Mouse (Mus musculus) heart, embryonic 10.5 days (tissue): ENCODE data around the gene Actn2. TPM values are rescaled to one million over a fixed set of nuclear protein-coding genes. Genes with fewer than 3 reads are reported as not detected.

Experiments
- DNase-seq: peaks from one replicate; pipeline ENCODE4 v3.0.0-alpha.2; 2017; ENCODE audit warnings: low spot score
- H3K27ac ChIP-seq: fragments of 300-500 bp; sonication (generic); 2 replicates; pipeline ENCODE4 v1.5.1; 2016; ENCODE audit warnings: mild to moderate bottlenecking
- H3K27me3 ChIP-seq: fragments of 300-500 bp; sonication (generic); 2 replicates; pipeline ENCODE4 v1.6.1; 2016; ENCODE audit warnings: mild to moderate bottlenecking; ENCODE audit not compliant: poor library complexity, insufficient read depth, severe bottlenecking
- H3K36me3 ChIP-seq: fragments of 300-500 bp; sonication (generic); 2 replicates; pipeline ENCODE4 v1.6.1; 2016; ENCODE audit warnings: mild to moderate bottlenecking, moderate library complexity
- H3K4me1 ChIP-seq: fragments of 300-500 bp; sonication (generic); 2 replicates; pipeline ENCODE4 v1.6.1; 2016; ENCODE audit warnings: mild to moderate bottlenecking
- H3K4me3 ChIP-seq: fragments of 300-500 bp; sonication (generic); 2 replicates; pipeline ENCODE4 v1.5.1; 2016; ENCODE audit warnings: mild to moderate bottlenecking, moderate library complexity
- H3K9me3 ChIP-seq: fragments of 300-500 bp; sonication (generic); 2 replicates; pipeline ENCODE4 v1.6.1; 2016; ENCODE audit warnings: mild to moderate bottlenecking, moderate library complexity
- WGBS: fragments of 180-500 bp; shearing (Covaris S2); methylation state at CpG from one replicate; pipeline ENCODE4 v1.1.7; 2016; 5-methylcytosine and 5-hydroxymethylcytosine counted together
- polyA plus RNA-seq: library from polyadenylated mRNA; unstranded; fragments of >200 nt; fragmentation: Nextera tagmentation; extraction: Ambion mirVana; gene quantifications from 2 replicates; pipeline ENCODE4 v1.2.1, GENCODE M21; 2016

Actn2 gene
- polyA plus RNA-seq = 647 and 1,387 TPM in 2 replicates

- Histone ChIP-seq H3K4me1 (peaks cover 17% of the 10 kb centered on the region), H3K27ac (peak within 1 kb of the TSS; percentile 91), H3K4me3 (peak within 1 kb of the TSS; percentile 70), H3K27me3 (no peaks in the 10 kb centered on the region), H3K36me3 (no peaks in the 10 kb centered on the region), H3K9me3 (no peaks in the 10 kb centered on the region)
- under 1% methylated on average over 43 of the region's 43 CpGs for WGBS
- DNase-seq = peak; percentile 96
Observed at GRCm38 (mm10) chr13:12340183-12340975, at the start of gene Actn2. TSS of gene Actn2 (minus strand) at chr13:12340760.

GRCm38 (mm10) chr13:12386286-12386685, 45.7 kb upstream of the Actn2 start:
- no peak overlapping the region for H3K4me3 ChIP-seq
- H3K4me1 ChIP-seq = no peaks in the 10 kb centered on the region
- H3K27ac ChIP-seq = no peak overlapping the region
- H3K9me3 ChIP-seq = no peaks in the 10 kb centered on the region
- DNase-seq = no peak
- no peaks in the 10 kb centered on the region for H3K27me3 ChIP-seq
- no peaks in the 10 kb centered on the region for H3K36me3 ChIP-seq

GRCm38 (mm10) chr13:12384796-12385195, 44.2 kb upstream of the Actn2 start:
- H3K27me3 ChIP-seq = no peaks in the 10 kb centered on the region
- DNase-seq = no peak
- H3K27ac ChIP-seq = peak overlapping the region; percentile 71; the same call in 1 of the 2 replicates
- H3K4me1 ChIP-seq = no peaks in the 10 kb centered on the region
- H3K36me3 ChIP-seq = no peaks in the 10 kb centered on the region
- H3K9me3 ChIP-seq = no peaks in the 10 kb centered on the region
- H3K4me3 ChIP-seq = no peak overlapping the region

GRCm38 (mm10) chr13:12376778-12377177, 36.2 kb upstream of the Actn2 start:
- H3K36me3 ChIP-seq = no peaks in the 10 kb centered on the region
- H3K4me1 ChIP-seq = peaks cover 10% of the 10 kb centered on the region
- H3K27me3 ChIP-seq = no peaks in the 10 kb centered on the region
- H3K4me3 ChIP-seq = no peak overlapping the region
- H3K27ac ChIP-seq = no peak overlapping the region
- 57% methylated on average over 1 of the region's 1 CpGs for WGBS
- H3K9me3 ChIP-seq = no peaks in the 10 kb centered on the region
- DNase-seq = no peak

- H3K27ac ChIP-seq = peak overlapping the region; percentile 29; the same call in 1 of the 2 replicates
- H3K4me3 ChIP-seq = no peak overlapping the region
- 20% methylated on average over 3 of the region's 3 CpGs for WGBS
Observed at GRCm38 (mm10) chr13:12372755-12373154, 32.2 kb upstream of the Actn2 start.

GRCm38 (mm10) chr13:12369930-12370329, 29.4 kb upstream of the Actn2 start:
- peak; percentile 84 for DNase-seq
- 62% methylated on average over 11 of the region's 11 CpGs for WGBS
- H3K27ac ChIP-seq = peak overlapping the region; percentile 78; the same call in 1 of the 2 replicates
- no peak overlapping the region for H3K4me3 ChIP-seq
- H3K9me3 ChIP-seq = no peaks in the 10 kb centered on the region
- no peaks in the 10 kb centered on the region for H3K36me3 ChIP-seq
- no peaks in the 10 kb centered on the region for H3K27me3 ChIP-seq
- peaks cover 20% of the 10 kb centered on the region for H3K4me1 ChIP-seq

More at GRCm38 (mm10) chr13:12372755-12373154, 32.2 kb upstream of the Actn2 start:
- H3K4me1 ChIP-seq = peaks cover 20% of the 10 kb centered on the region
- H3K27me3 ChIP-seq = no peaks in the 10 kb centered on the region
- no peaks in the 10 kb centered on the region for H3K9me3 ChIP-seq
- H3K36me3 ChIP-seq = no peaks in the 10 kb centered on the region
- no peak for DNase-seq

GRCm38 (mm10) chr13:12369041-12369621, 28.6 kb upstream of the Actn2 start:
- no peak for DNase-seq
- Histone ChIP-seq H3K9me3 (no peaks in the 10 kb centered on the region), H3K27me3 (no peaks in the 10 kb centered on the region), H3K4me1 (peaks cover 20% of the 10 kb centered on the region), H3K36me3 (no peaks in the 10 kb centered on the region), H3K27ac (peak overlapping the region; percentile 78), H3K4me3 (no peak overlapping the region)
- WGBS = 40% methylated on average over 8 of the region's 8 CpGs

- Histone ChIP-seq H3K4me3 (no peak overlapping the region), H3K27ac (no peak overlapping the region), H3K4me1 (no peaks in the 10 kb centered on the region), H3K9me3 (no peaks in the 10 kb centered on the region), H3K36me3 (no peaks in the 10 kb centered on the region), H3K27me3 (no peaks in the 10 kb centered on the region)
- 79% methylated on average over 4 of the region's 4 CpGs for WGBS
- DNase-seq = no peak
Observed at GRCm38 (mm10) chr13:12361486-12361885, 20.9 kb upstream of the Actn2 start.

GRCm38 (mm10) chr13:12357554-12357953, 17.0 kb upstream of the Actn2 start:
- Histone ChIP-seq H3K27me3 (no peaks in the 10 kb centered on the region), H3K9me3 (no peaks in the 10 kb centered on the region), H3K4me3 (no peak overlapping the region), H3K4me1 (no peaks in the 10 kb centered on the region), H3K36me3 (no peaks in the 10 kb centered on the region), H3K27ac (no peak overlapping the region)
- WGBS = 70% methylated on average over 5 of the region's 5 CpGs
- DNase-seq = no peak

GRCm38 (mm10) chr13:12356184-12356583, 15.6 kb upstream of the Actn2 start:
- no peaks in the 10 kb centered on the region for H3K4me1 ChIP-seq
- 55% methylated on average over 4 of the region's 4 CpGs for WGBS
- H3K9me3 ChIP-seq = no peaks in the 10 kb centered on the region
- no peaks in the 10 kb centered on the region for H3K36me3 ChIP-seq
- H3K27ac ChIP-seq = no peak overlapping the region
- H3K4me3 ChIP-seq = no peak overlapping the region
- H3K27me3 ChIP-seq = no peaks in the 10 kb centered on the region
- no peak for DNase-seq

- 77% methylated on average over 13 of the region's 13 CpGs for WGBS
- no peak overlapping the region for H3K4me3 ChIP-seq
- H3K9me3 ChIP-seq = no peaks in the 10 kb centered on the region
- no peak for DNase-seq
- H3K4me1 ChIP-seq = no peaks in the 10 kb centered on the region
- no peaks in the 10 kb centered on the region for H3K27me3 ChIP-seq
- H3K27ac ChIP-seq = no peak overlapping the region
- no peaks in the 10 kb centered on the region for H3K36me3 ChIP-seq
Observed at GRCm38 (mm10) chr13:12349197-12349824, 8.8 kb upstream of the Actn2 start.

- 79% methylated on average over 3 of the region's 3 CpGs for WGBS
- DNase-seq = no peak
- H3K27me3 ChIP-seq = no peaks in the 10 kb centered on the region
Observed at GRCm38 (mm10) chr13:12346837-12347236, 6.3 kb upstream of the Actn2 start.

GRCm38 (mm10) chr13:12341447-12341846, 887 bp upstream of the Actn2 start:
- H3K4me1 ChIP-seq = peaks cover 17% of the 10 kb centered on the region
- no peak for DNase-seq
- H3K27ac ChIP-seq = no peak overlapping the region
- H3K9me3 ChIP-seq = no peaks in the 10 kb centered on the region
- H3K36me3 ChIP-seq = no peaks in the 10 kb centered on the region
- no peaks in the 10 kb centered on the region for H3K27me3 ChIP-seq
- H3K4me3 ChIP-seq = no peak overlapping the region
- WGBS = 60% methylated on average over 6 of the region's 6 CpGs

More at GRCm38 (mm10) chr13:12346837-12347236, 6.3 kb upstream of the Actn2 start:
- no peak overlapping the region for H3K27ac ChIP-seq
- no peaks in the 10 kb centered on the region for H3K9me3 ChIP-seq
- no peaks in the 10 kb centered on the region for H3K36me3 ChIP-seq
- no peaks in the 10 kb centered on the region for H3K4me1 ChIP-seq
- no peak overlapping the region for H3K4me3 ChIP-seq
